Mouse (Mus musculus): ENCODE measurements at regions not wholly inside any gene's neighbourhood (a gene's known extent, or its start where the extent isn't known, plus 50 kb on each side); places are given as distances from the start of the nearest gene placed in this dataset.

GRCm38 (mm10) chr15:44891544-44891943 lies 4757.4 kb downstream of the 9330182O14Rik start:
- Histone ChIP-seq H3K27me3 (replicated peaks; ENCODE audit: control insufficient read depth, insufficient read depth, low read length) (no peaks in the 10 kb centered on the region), H3K9me3 (ENCODE audit: control insufficient read depth, low read length) (no peaks in the 10 kb centered on the region), H3K4me1 (ENCODE audit: control insufficient read depth, insufficient read depth, low read length) (no peaks in the 10 kb centered on the region), H3K36me3 (ENCODE audit: control insufficient read depth, insufficient read depth, low read length) (no peaks in the 10 kb centered on the region), H3K4me3 (ENCODE audit: low read length) (no peak overlapping the region), H3K9ac (ENCODE audit: low read depth, low read length) (no peak overlapping the region), H3K4me2 (ENCODE audit: low read depth, low read length) (no peak overlapping the region), H3K27ac (ENCODE audit: low read length) (no peak overlapping the region)
- 67% methylated on average over 1 of the region's 1 CpGs for WGBS
- no peak for ATAC-seq

GRCm38 (mm10) chr15:44896220-44896619 lies 4762.1 kb downstream of the 9330182O14Rik start:
- no peak for ATAC-seq
- H3K4me3 ChIP-seq (ENCODE audit: low read length), result no peak overlapping the region
- H3K36me3 ChIP-seq (ENCODE audit: control insufficient read depth, insufficient read depth, low read length), result no peaks in the 10 kb centered on the region
- no peaks in the 10 kb centered on the region for H3K4me1 ChIP-seq (ENCODE audit: control insufficient read depth, insufficient read depth, low read length)
- H3K9me3 ChIP-seq (ENCODE audit: control insufficient read depth, low read length), result no peaks in the 10 kb centered on the region
- no peak overlapping the region for H3K27ac ChIP-seq (ENCODE audit: low read length)
- H3K4me2 ChIP-seq (ENCODE audit: low read depth, low read length), result no peak overlapping the region
- WGBS, result 51% methylated on average over 1 of the region's 1 CpGs
- H3K27me3 ChIP-seq (replicated peaks; ENCODE audit: control insufficient read depth, insufficient read depth, low read length), result no peaks in the 10 kb centered on the region
- no peak overlapping the region for H3K9ac ChIP-seq (ENCODE audit: low read depth, low read length)

DNA sequence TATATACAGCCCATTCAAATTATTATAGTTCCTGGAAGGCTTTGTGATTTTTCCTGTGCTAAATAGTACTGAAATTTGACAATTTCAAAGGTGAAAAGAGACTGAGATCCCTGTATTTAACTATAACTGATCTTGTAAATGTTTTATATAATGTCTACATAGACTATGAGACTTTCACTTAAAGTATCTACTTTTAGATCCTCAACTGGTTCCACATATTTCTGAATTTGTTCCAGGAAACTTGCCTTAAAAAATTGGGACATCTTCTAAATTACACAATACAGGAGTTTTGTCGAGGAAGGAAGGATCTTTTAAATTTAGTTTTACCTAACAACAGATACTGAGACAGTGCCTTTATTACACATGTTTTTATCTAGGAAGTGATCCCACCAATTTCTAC lies 4763.4 kb downstream of the 9330182O14Rik start:
- Histone ChIP-seq H3K27ac (ENCODE audit: low read length) (no peak overlapping the region), H3K9ac (ENCODE audit: low read depth, low read length) (no peak overlapping the region), H3K9me3 (ENCODE audit: control insufficient read depth, low read length) (no peaks in the 10 kb centered on the region), H3K4me2 (ENCODE audit: low read depth, low read length) (no peak overlapping the region), H3K36me3 (ENCODE audit: control insufficient read depth, insufficient read depth, low read length) (no peaks in the 10 kb centered on the region), H3K4me3 (ENCODE audit: low read length) (no peak overlapping the region), H3K4me1 (ENCODE audit: control insufficient read depth, insufficient read depth, low read length) (no peaks in the 10 kb centered on the region), H3K27me3 (replicated peaks; ENCODE audit: control insufficient read depth, insufficient read depth, low read length) (no peaks in the 10 kb centered on the region)
- ATAC-seq, result no peak
- WGBS, result 81% methylated on average over 1 of the region's 1 CpGs

DNA sequence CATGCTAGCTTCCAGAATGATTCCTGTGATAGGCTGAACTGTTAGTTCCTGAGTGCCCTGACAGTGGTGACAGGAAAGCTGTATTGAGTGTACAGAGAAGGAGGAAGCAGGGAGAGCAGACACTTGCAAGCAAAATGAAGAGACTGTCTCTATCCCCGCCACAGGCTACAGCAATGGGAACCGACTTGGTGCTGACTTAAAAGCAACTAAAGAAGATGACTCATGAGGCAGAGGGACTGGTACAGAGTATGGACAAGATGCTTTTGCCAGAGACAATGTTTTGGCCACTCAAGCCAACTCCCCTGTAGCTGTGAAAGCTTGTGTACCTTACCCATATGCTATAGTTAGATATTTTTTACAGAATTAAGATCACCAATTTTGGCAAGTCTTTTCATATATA lies 4773.0 kb downstream of the 9330182O14Rik start:
- Histone ChIP-seq H3K27ac (ENCODE audit: low read length) (no peak overlapping the region), H3K9ac (ENCODE audit: low read depth, low read length) (no peak overlapping the region), H3K36me3 (ENCODE audit: control insufficient read depth, insufficient read depth, low read length) (no peaks in the 10 kb centered on the region), H3K4me1 (ENCODE audit: control insufficient read depth, insufficient read depth, low read length) (no peaks in the 10 kb centered on the region), H3K27me3 (replicated peaks; ENCODE audit: control insufficient read depth, insufficient read depth, low read length) (no peaks in the 10 kb centered on the region), H3K4me2 (ENCODE audit: low read depth, low read length) (no peak overlapping the region), H3K9me3 (ENCODE audit: control insufficient read depth, low read length) (no peaks in the 10 kb centered on the region), H3K4me3 (ENCODE audit: low read length) (no peak overlapping the region)
- WGBS, result 62% methylated on average over 2 of the region's 2 CpGs
- ATAC-seq, result no peak

DNA sequence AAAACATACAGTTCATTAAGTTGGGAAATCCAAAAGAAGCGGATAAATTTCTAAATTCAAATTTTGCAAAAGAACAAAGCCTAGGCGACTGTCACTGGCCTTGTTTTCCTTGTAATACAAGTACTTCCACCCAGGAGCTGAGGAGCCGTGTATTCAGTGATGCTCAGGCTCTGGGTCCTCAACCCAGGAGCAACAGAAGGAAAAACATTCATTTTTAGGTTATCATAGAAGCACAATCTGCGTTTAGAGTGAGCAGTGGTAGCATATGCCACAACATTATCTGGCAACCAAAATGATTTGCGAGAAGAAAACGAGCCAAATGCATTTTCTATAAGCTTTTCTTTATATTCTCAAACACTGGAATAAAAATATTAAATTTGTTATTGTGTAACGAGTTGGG lies 4779.3 kb downstream of the 9330182O14Rik start:
- H3K27me3 ChIP-seq (replicated peaks; ENCODE audit: control insufficient read depth, insufficient read depth, low read length), result no peaks in the 10 kb centered on the region
- H3K9ac ChIP-seq (ENCODE audit: low read depth, low read length), result no peak overlapping the region
- H3K36me3 ChIP-seq (ENCODE audit: control insufficient read depth, insufficient read depth, low read length), result no peaks in the 10 kb centered on the region
- H3K4me2 ChIP-seq (ENCODE audit: low read depth, low read length), result no peak overlapping the region
- ATAC-seq, result no peak
- no peak overlapping the region for H3K27ac ChIP-seq (ENCODE audit: low read length)
- H3K4me3 ChIP-seq (ENCODE audit: low read length), result no peak overlapping the region
- WGBS, result 82% methylated on average over 7 of the region's 7 CpGs
- H3K9me3 ChIP-seq (ENCODE audit: control insufficient read depth, low read length), result no peaks in the 10 kb centered on the region
- H3K4me1 ChIP-seq (ENCODE audit: control insufficient read depth, insufficient read depth, low read length), result no peaks in the 10 kb centered on the region

DNA sequence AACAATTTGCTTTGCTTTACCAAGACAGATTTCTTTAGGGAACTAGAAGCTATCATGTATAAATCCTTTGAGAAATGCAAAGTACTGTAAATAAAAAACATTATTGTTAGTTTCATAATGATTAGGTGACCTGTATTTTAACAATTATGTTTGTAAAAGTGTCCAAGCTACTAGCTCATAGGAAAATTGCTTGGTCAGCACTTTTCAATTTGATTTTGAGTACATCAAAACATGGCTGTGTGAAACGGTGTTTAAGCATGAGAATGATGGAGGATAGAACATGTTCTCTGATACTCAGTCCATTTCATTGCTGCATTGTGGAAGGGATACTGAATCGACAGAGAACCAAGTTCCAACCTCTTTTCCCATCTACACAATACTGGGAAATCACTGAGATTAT lies 4780.8 kb downstream of the 9330182O14Rik start:
- H3K4me2 ChIP-seq (ENCODE audit: low read depth, low read length), result no peak overlapping the region
- H3K9me3 ChIP-seq (ENCODE audit: control insufficient read depth, low read length), result no peaks in the 10 kb centered on the region
- no peaks in the 10 kb centered on the region for H3K36me3 ChIP-seq (ENCODE audit: control insufficient read depth, insufficient read depth, low read length)
- no peak overlapping the region for H3K4me3 ChIP-seq (ENCODE audit: low read length)
- no peak for ATAC-seq
- H3K27ac ChIP-seq (ENCODE audit: low read length), result no peak overlapping the region
- 83% methylated on average over 2 of the region's 2 CpGs for WGBS
- H3K4me1 ChIP-seq (ENCODE audit: control insufficient read depth, insufficient read depth, low read length), result no peaks in the 10 kb centered on the region
- no peaks in the 10 kb centered on the region for H3K27me3 ChIP-seq (replicated peaks; ENCODE audit: control insufficient read depth, insufficient read depth, low read length)
- H3K9ac ChIP-seq (ENCODE audit: low read depth, low read length), result no peak overlapping the region

DNA sequence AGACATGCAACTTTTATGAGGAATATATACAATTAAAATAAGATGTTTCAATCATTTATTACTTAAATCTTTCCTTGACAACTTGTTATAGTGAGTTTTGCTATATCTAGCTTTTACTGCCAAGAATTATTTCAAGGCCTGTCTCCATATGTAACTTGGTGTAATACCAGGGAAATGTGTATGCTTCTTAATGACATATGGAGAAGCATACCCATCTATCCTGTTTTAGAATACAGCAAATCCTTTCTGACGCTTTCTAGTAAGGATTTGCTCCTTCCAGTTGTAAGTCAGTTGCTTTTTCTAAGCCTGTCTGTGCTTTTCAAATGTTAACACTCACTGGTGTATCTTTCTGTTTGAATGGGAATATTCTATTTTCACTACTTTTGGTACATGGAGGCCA lies 4782.3 kb downstream of the 9330182O14Rik start:
- no peak for ATAC-seq

GRCm38 (mm10) chr15:44924686-44925085 lies 4790.5 kb downstream of the 9330182O14Rik start:
- Histone ChIP-seq H3K36me3 (ENCODE audit: control insufficient read depth, insufficient read depth, low read length) (no peaks in the 10 kb centered on the region), H3K9ac (ENCODE audit: low read depth, low read length) (no peak overlapping the region), H3K4me2 (ENCODE audit: low read depth, low read length) (no peak overlapping the region), H3K27me3 (replicated peaks; ENCODE audit: control insufficient read depth, insufficient read depth, low read length) (no peaks in the 10 kb centered on the region), H3K27ac (ENCODE audit: low read length) (no peak overlapping the region), H3K4me1 (ENCODE audit: control insufficient read depth, insufficient read depth, low read length) (no peaks in the 10 kb centered on the region), H3K4me3 (ENCODE audit: low read length) (no peak overlapping the region), H3K9me3 (ENCODE audit: control insufficient read depth, low read length) (no peaks in the 10 kb centered on the region)
- 94% methylated on average over 1 of the region's 1 CpGs for WGBS
- no peak for ATAC-seq

More for the DNA sequence above, 4782.3 kb downstream of the 9330182O14Rik start:
- no peaks in the 10 kb centered on the region for H3K36me3 ChIP-seq (ENCODE audit: control insufficient read depth, insufficient read depth, low read length)
- H3K4me3 ChIP-seq (ENCODE audit: low read length), result no peak overlapping the region
- no peaks in the 10 kb centered on the region for H3K4me1 ChIP-seq (ENCODE audit: control insufficient read depth, insufficient read depth, low read length)
- H3K4me2 ChIP-seq (ENCODE audit: low read depth, low read length), result no peak overlapping the region
- H3K9ac ChIP-seq (ENCODE audit: low read depth, low read length), result no peak overlapping the region
- H3K27ac ChIP-seq (ENCODE audit: low read length), result no peak overlapping the region
- 82% methylated on average over 1 of the region's 1 CpGs for WGBS
- no peaks in the 10 kb centered on the region for H3K9me3 ChIP-seq (ENCODE audit: control insufficient read depth, low read length)
- H3K27me3 ChIP-seq (replicated peaks; ENCODE audit: control insufficient read depth, insufficient read depth, low read length), result no peaks in the 10 kb centered on the region

DNA sequence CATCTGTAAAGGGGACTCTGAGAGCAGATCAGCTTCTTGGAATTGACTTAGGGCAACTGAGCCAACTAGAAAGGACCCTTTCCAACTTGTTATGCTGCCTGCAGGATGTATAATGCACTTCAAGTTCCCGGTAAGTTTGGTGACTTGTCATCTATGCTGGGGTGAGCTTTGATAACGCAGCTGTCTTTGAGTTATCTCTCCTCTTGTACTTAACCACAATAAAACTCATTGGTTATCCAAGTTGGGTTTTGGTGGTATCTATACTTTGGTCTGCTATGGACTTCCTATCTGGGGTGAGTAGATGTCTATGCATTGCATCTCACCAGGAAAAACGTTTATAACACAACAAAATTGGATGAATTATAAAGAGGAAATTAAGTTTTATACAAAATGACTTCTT lies 4792.9 kb downstream of the 9330182O14Rik start:
- WGBS, result 80% methylated on average over 3 of the region's 3 CpGs
- H3K9ac ChIP-seq (ENCODE audit: low read depth, low read length), result no peak overlapping the region
- no peaks in the 10 kb centered on the region for H3K27me3 ChIP-seq (replicated peaks; ENCODE audit: control insufficient read depth, insufficient read depth, low read length)
- no peak overlapping the region for H3K4me3 ChIP-seq (ENCODE audit: low read length)
- H3K9me3 ChIP-seq (ENCODE audit: control insufficient read depth, low read length), result no peaks in the 10 kb centered on the region
- no peak overlapping the region for H3K4me2 ChIP-seq (ENCODE audit: low read depth, low read length)
- no peaks in the 10 kb centered on the region for H3K36me3 ChIP-seq (ENCODE audit: control insufficient read depth, insufficient read depth, low read length)
- H3K4me1 ChIP-seq (ENCODE audit: control insufficient read depth, insufficient read depth, low read length), result no peaks in the 10 kb centered on the region
- H3K27ac ChIP-seq (ENCODE audit: low read length), result no peak overlapping the region
- no peak for ATAC-seq

- no peak overlapping the region for H3K4me2 ChIP-seq (ENCODE audit: low read depth, low read length)
- ATAC-seq, result 0 out of 2 replicates have a peak, but pooled peaks have one; percentile 58
- 73% methylated on average over 4 of the region's 4 CpGs for WGBS
- no peak overlapping the region for H3K4me3 ChIP-seq (ENCODE audit: low read length)
- H3K27me3 ChIP-seq (replicated peaks; ENCODE audit: control insufficient read depth, insufficient read depth, low read length), result no peaks in the 10 kb centered on the region
- no peaks in the 10 kb centered on the region for H3K4me1 ChIP-seq (ENCODE audit: control insufficient read depth, insufficient read depth, low read length)
- H3K9ac ChIP-seq (ENCODE audit: low read depth, low read length), result no peak overlapping the region
- no peaks in the 10 kb centered on the region for H3K9me3 ChIP-seq (ENCODE audit: control insufficient read depth, low read length)
- no peak overlapping the region for H3K27ac ChIP-seq (ENCODE audit: low read length)
- no peaks in the 10 kb centered on the region for H3K36me3 ChIP-seq (ENCODE audit: control insufficient read depth, insufficient read depth, low read length)
These were observed 4814.5 kb downstream of the 9330182O14Rik start for GRCm38 (mm10) chr15:44948626-44949025.
